Mouse (Mus musculus): Measurements from ENCODE around the gene Ldhd.
A peak's percentile ranks its signal among the peaks of the same experiment; 100 is the strongest.

DNA sequence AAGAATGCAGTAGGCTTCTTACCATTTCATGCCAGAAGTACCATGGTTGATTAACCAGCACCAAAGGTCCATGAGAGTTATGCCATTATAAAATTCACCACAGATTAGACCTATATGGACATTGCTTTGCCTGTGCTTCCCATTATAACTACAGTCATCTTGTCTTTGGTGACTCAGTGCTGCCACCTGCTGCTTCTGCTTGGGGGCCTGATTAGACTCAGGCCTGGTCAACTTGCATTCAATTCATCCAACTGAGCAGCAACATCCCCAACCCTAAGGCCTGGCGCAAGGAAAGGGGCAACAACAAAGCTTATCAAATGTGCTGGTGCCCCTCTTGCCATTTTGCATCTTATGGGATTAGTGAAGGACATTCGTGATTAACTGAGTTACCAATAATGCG lies 32.3 kb upstream of the Ldhd start:
- TF ChIP-seq POLR2A (IDR thresholded peaks at IDR 0.05; ENCODE audit: borderline replicate concordance, extremely low read depth, low read depth, low read length) (no peak), CTCF (IDR thresholded peaks at IDR 0.05; ENCODE audit: insufficient read depth, low read length) (peak; percentile 89)

All from lung, adult 2 months (tissue).